Mouse (Mus musculus) lung, postnatal 4 days (tissue): ENCODE results near the gene Snrnp70.
"Not testable (repeated sequence)": the region's sequence is repeated elsewhere in the genome, so short reads cannot be mapped to it uniquely, and the experiment has no call there.

Source experiments
- DNase-seq, 2 experiments: peaks; one replicate each; pipeline ENCODE4 v3.0.0; 2021

The Snrnp70 gene

GRCm38 (mm10) chr7:45409497-45410163 lies 14.1 kb upstream of the Snrnp70 start:
- peak in 1 of 2 experiments; percentile 9 for DNase-seq

GRCm38 (mm10) chr7:45408949-45409348 lies 13.4 kb upstream of the Snrnp70 start:
- peak in 1 of 2 experiments; percentile 16 for DNase-seq

- DNase-seq: peak in 1 of 2 experiments; percentile 3
Measured at GRCm38 (mm10) chr7:45408351-45408750, 12.8 kb upstream of the Snrnp70 start.

GRCm38 (mm10) chr7:45407836-45408235 lies 12.3 kb upstream of the Snrnp70 start:
- DNase-seq: peak in 1 of 2 experiments; percentile 14

GRCm38 (mm10) chr7:45406157-45407156 lies 10.9 kb upstream of the Snrnp70 start:
- peak; percentile 30 to 42 for DNase-seq

GRCm38 (mm10) chr7:45405091-45406075 lies 9.8 kb upstream of the Snrnp70 start, which contains the start of gene Kcna7:
TSS of gene Kcna7 (plus strand) at chr7:45405653.
- peak; percentile 71 to 83 for DNase-seq

GRCm38 (mm10) chr7:45403532-45404261 lies 8.2 kb upstream of the Snrnp70 start:
- peak; percentile 48 to 77 for DNase-seq

- DNase-seq: peak in 1 of 2 experiments; percentile 11
Measured at GRCm38 (mm10) chr7:45401521-45402085, 6.1 kb upstream of the Snrnp70 start.

GRCm38 (mm10) chr7:45396787-45397186 lies 1.2 kb upstream of the Snrnp70 start:
- DNase-seq: peak in 1 of 2 experiments; percentile 1

- not testable (repeated sequence) for DNase-seq
Measured at GRCm38 (mm10) chr7:45396337-45396775, 814 bp upstream of the Snrnp70 start.

GRCm38 (mm10) chr7:45395129-45395541 lies 407 bp downstream of the Snrnp70 start:
- DNase-seq: no peak

GRCm38 (mm10) chr7:45386077-45386476 lies 9.5 kb downstream of the Snrnp70 start:
- peak in 1 of 2 experiments; percentile 1 for DNase-seq

GRCm38 (mm10) chr7:45376057-45376456 lies 19.5 kb downstream of the Snrnp70 start:
- DNase-seq: no peak

- no peak for DNase-seq
Measured at GRCm38 (mm10) chr7:45374620-45375019, 20.9 kb downstream of the Snrnp70 start.

GRCm38 (mm10) chr7:45372371-45372770 lies 23.2 kb downstream of the Snrnp70 start:
- DNase-seq: no peak

- DNase-seq: peak; percentile 88 to 92
Measured at GRCm38 (mm10) chr7:45370475-45371311, 24.8 kb downstream of the Snrnp70 start, which contains the start of gene Lin7b. TSS of gene Lin7b (minus strand) at chr7:45370583.

- DNase-seq: no peak
Measured at GRCm38 (mm10) chr7:45369836-45370474, 25.6 kb downstream of the Snrnp70 start.

GRCm38 (mm10) chr7:45369022-45369745 lies 26.4 kb downstream of the Snrnp70 start:
- DNase-seq: no peak

GRCm38 (mm10) chr7:45368178-45368577 lies 27.4 kb downstream of the Snrnp70 start:
- no peak for DNase-seq
